Mouse (Mus musculus) MN1 (cell line): Measurements from ENCODE around the gene Tescl.

Source experiments
- DNase-seq: peaks from one replicate; pipeline ENCODE4 v3.0.0-alpha.2; 2016; ENCODE audit warnings: low spot score

Gene Tescl

DNA sequence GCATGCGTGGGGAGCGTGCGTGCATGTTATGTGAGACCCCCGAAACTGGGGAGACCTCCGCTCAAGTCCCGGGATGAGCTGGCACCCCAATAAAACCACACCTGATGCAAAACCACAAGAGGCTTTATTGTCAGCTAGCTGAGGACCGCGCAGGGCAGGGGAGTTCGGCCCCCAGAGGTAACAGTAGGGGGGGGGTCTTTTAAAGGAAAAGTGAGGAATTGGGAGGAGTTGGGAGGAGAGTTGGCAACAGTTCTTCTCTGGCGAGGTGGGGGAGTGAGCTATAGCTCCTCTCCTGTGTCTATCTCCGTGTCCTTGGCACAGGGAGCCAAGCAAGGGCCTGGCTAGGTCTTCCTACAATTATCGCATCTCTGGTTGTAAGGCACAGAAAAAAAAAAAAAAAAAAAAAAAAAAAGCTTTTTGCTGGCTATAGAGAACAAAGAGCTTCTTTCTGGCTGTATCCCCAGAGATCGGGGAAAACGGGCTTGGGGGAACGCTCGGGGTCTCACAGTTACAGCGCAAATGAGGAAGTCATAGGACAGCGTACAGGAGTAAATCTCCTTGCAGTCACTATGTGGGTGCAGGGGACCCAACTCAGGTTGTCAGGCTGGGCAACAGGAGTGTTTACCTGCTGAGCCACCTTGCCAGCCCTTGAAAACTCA lies 33.8 kb downstream of the Tescl start:
- peak; percentile 34 for DNase-seq

DNA sequence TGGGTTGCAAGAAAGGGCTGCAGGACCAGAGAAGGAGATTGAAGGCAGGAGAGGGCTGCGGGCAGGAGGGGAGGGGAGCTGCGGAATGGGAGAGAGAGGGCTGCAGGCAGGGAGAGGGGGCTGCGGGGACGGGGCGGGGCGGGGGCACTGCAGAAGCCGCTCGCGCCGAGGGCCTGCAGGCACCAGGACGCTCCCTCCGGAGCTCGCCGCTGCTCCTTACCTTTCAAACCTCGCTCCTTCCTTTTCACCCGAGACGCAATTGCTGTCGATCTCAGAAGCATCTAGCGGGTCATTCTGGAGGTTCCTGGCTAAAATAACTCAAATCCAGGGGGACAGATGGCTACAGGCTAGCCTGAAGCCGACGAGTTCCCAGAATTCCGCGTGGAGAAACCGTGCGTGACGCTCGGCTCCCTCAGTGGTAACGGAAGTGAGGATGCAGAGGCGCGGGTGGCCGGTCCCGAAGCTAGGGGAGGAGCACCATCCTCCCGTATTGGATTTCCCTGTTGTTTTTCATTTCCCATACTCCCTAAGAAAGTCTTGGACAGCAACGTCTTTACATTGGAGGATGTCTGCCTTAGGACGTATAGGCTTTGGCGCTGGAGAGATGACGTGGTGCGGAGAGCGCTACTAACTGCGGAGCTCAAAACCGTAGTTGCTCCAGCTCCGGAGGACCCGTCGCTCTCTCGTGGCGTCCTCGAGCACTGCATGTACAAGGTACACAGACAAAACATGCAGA lies 34.6 kb downstream of the Tescl start:
- peak; percentile 88 for DNase-seq

DNA sequence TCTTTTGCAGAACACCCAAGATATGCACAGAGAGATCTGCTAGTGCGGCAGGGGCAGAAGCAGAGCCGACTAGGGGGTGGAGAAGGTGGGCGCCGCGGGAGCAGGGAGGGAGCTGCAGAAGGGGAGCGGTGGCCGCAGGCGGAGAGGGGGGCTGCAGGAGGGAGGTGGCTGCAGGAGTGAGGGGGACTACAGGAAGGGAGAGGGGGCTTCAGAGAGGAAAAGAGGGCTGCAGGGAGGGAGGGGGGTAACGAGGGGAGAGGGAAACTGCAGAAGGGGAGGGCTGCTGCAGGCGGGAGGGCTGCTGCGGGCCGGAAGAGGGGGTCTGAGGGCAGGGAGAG lies 35.1 kb downstream of the Tescl start:
- no peak for DNase-seq

DNA sequence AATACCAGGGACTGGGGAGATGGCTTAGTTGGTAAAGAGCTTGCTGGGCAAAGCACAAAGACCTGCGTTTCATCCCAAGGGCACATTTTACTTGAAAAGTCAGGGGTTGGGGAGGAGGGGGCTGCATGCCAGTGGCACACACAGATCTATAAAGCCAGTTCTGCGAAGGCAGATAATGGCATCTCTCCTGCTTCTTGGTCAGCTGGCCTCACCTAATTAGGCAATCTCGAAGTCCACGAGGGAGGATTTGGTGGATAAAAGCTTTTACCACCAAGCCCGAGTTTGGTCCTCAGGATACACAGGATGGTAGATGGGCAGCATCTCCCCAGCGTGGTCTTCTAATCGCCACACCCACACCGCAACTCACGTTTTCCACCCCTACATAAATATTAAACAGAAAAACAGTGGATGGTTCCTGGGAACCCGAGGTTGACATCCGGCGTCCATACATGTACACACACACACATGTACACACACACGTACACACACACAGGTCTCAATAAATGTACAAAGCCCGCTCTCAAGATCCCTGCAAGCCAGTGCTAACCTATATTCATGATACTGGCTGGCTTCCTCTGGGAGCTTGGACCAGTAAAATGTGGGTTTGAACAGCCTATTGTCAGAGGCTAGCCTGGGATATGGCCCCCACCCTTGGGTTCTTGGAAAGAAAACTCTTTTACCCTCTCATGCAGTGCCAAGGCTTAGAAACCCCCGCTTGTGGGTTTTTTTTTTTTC lies 36.2 kb downstream of the Tescl start:
- no peak for DNase-seq

- DNase-seq = no peak
Observed at GRCm38 (mm10) chr7:24296386-24296785, 37.4 kb downstream of the Tescl start.

DNA sequence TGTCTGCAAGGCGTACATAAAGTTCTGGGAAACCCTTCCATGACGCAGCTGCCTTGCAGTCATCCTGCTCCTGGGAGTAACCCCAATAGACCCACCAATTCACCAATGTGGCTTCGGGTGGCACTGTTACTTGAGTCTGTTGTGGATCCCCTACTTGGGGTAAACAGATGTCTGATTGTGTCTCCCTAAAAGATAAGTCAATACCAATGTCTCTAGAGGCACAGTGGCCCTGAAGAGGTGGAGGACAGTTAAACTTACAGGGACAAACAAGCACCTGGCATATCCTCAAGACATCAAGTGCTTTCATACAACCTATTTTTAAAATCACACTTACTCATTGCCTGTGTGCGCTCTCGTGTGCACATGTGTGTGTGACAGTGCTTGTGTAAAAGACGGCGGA lies 38.4 kb downstream of the Tescl start:
- DNase-seq = no peak

GRCm38 (mm10) chr7:24294763-24295162 lies 39.0 kb downstream of the Tescl start:
- no peak for DNase-seq

- DNase-seq = no peak
Observed at GRCm38 (mm10) chr7:24293061-24293851, 40.5 kb downstream of the Tescl start.

DNA sequence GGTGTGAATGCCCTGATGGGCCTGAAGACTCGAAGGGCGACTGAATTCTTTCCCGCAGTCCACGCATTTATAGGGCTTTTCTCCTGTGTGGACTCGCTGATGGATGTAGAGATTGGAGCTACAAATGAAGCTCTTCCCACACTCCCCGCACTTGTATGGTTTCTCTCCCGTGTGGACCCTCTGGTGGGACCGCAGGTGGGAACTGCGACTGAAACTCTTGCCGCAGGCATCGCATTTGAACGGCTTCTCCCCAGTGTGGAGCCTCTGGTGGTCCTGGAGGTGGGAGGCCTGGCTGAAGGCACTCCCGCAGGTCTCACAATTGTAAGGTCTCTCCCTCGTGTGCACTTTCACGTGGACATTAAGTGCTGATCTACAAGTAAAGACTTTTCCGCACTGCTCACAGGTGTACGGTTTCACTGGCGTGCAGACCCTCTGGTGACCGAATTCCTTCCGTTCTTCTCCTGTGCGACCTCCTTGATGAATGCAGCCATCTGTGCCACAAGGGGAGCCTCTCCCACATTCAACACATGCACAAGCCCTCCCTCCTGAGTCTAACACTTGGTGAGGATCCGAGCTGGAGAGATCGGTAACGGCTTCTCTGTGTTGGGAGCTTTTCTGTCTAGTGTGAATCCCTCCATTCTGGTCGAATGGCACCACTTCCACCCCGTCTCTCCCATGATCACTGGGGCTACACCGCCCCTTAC lies 42.2 kb downstream of the Tescl start:
- DNase-seq = no peak

DNA sequence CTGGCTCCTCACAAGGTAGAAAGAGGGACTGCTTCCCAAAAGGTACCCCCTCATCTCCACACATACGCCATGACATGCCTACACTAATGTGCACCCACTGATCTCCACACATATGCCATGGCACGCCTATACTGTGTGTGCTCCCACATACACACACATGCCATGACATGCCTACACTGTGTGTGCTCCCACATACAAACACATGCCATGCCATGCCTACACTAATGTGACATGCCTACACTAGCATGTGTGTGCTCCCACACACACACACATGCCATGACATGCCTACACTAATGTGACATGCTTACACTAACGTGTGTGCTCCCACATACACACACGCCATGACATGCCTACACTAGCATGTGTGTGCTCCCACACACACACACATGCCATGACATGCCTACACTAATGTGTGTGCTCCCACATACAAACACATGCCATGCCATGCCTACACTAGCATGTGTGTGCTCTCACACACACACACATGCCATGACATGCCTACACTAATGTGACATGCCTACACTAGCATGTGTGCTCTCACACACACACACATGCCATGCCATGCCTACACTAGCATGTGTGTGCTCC lies 43.5 kb downstream of the Tescl start:
- DNase-seq = no peak

DNA sequence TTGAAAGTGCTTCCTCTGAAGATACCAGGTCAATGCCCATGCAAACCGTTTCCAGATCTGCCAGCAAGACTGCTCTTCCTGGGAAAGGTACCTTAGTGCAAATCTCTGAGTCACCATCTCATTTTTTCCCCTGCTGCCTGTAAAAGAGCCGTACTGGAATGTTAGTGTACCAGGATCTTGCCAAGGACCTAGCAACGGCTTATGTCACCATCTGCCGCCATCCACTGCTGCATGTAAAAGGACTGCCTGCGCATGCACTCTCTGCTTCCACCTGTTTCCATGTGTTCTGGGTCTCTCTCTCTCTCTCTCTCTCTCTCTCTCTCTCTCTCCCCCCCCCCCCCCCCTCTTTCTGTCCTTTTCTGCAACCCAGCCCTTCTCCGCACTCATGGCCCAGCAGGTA lies 45.2 kb downstream of the Tescl start:
- no peak for DNase-seq

DNA sequence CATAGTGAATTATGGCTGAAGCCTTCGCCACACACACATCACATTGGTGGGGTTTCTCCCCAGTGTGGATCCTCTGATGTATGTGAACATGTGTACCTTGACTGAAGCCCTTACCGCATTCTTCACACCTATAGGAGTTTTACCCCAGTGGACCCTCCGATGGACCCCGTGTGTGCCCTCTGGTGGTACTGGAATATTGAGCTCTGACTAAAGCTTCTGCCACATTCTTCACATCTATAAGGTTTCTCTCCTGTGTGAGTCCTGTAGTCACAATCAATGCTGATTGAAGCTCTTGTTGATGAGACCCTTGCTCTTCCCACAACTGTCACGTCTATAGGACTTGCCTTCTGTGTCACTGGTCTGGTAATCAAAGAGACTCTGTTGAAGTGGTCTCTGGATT lies 46.1 kb downstream of the Tescl start:
- DNase-seq = no peak

DNA sequence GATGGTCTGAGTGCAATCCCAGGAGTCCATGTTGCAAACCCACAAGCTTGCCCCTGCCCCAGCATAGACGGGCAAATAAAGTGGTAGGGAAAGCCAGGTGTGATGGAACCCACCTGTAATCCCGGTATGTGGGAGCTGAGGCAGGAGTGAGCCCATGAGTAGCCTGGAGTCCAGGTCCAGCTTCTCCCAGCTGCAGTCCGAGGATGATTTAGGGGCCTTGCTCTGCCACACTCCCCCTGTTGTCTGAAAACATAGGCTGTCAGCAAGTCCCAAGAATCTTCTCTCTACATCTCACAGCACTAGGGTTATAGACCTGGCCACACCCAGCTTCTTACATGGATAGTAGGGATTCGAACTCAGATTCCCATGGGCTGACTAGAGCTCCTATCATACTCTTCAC lies 46.8 kb downstream of the Tescl start:
- DNase-seq = no peak

DNA sequence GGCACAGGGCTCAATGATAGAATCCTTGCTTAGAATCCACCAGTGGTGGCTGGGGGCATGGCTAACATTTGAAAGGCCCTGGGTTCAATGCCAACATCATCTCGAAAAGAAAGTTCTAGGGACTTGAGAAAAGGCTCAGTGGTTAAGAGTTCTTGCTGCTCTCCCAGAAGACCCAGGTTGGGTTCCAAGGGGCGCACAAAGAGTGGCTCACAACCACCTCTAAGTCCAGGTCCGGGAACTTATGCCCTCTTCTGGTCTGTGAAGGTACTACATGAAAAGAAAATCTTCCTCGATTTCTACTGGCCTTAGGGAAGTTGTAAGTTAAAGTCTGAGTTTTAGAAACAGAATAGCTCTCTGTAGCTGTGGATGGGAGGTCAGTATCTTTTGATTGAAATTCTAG lies 47.6 kb downstream of the Tescl start:
- DNase-seq = no peak
